Mouse (Mus musculus) E14TG2a.4 (cell line): ENCODE measurements around the gene Pakap.

Source experiments
- CTCF ChIP-seq: conservative IDR thresholded peaks from 2 replicates; pipeline ENCODE4 v1.5.1; 2014; ENCODE audit warnings: low read length
- NANOG ChIP-seq: IDR thresholded peaks from 2 replicates; pipeline ENCODE4 v1.6.1; 2014; ENCODE audit warnings: borderline replicate concordance, low read length, mixed read lengths
- POU5F1 ChIP-seq: IDR thresholded peaks from 2 replicates; pipeline ENCODE4 v1.6.1; 2014; ENCODE audit warnings: low read length, borderline replicate concordance

DNA sequence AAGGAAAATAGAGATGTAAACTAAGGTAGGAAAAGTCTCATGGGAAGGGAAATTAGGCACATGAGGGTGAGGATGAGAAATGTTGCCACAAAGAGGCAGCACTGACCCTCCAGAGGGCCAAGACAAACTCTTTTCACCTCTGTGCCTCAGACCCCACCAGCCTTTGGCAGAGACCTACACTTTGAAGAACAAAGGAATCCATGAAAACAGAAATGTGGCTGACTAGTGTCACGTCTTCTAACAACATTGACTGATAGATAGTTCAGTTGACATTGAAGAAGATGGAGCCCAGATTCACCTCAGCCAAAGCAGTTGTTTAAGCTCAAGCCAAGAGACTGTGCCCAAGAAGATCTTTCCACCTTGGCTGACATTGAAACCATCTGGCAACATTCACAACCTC, 57.8 kb downstream of the Pakap start:
- no peak for TF ChIP-seq CTCF
- no peak for TF ChIP-seq NANOG
- TF ChIP-seq POU5F1, result no peak
